Mouse (Mus musculus): ENCODE data around the gene Ifi207. TPM values are rescaled to one million over a fixed set of nuclear protein-coding genes. Genes with fewer than 3 reads are reported as not detected.
"Not testable (repeated sequence)": the region's sequence is repeated elsewhere in the genome, so short reads cannot be mapped to it uniquely, and the experiment has no call there.

Ifi207 gene
- polyA plus RNA-seq (2015; fragmentation: Nextera tagmentation; extraction: Ambion mirVana): 1.1 and 1.4 TPM in 2 replicates

DNA sequence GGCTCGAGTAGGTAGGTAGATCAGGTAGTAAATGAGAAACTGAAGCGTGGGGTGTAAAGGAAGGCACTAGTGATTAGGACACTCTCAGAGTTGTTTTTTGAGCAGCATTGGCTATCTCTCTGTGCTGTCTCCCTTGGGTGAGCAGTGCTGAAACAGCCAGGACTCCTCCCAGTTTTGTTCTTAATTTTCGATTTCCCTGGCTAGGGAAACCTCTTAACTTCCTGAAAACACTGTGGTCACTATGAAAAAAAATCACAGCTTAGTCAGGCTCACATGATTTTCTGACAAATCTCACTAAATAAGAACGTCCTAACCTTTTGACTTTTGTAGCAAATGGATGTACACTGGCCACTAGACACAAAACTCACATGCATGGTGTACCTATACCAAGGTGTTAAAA, at the start of gene Ifi207:
Ifi207 (minus strand) TSS at position 92 of the 400 bp plus-strand sequence.
- Histone ChIP-seq H3K27ac (ENCODE audit: low read depth, low read length) (no peak within 1 kb of the TSS), H3K9ac (ENCODE audit: low read depth, low read length) (no peak within 1 kb of the TSS), H3K36me3 (ENCODE audit: control insufficient read depth, insufficient read depth) (no peaks in the 10 kb centered on the region), H3K4me2 (replicated peaks; ENCODE audit: low read depth) (no peak within 1 kb of the TSS), H3K27me3 (replicated peaks; ENCODE audit: control insufficient read depth, insufficient read depth, low read length) (no peaks in the 10 kb centered on the region), H3K4me1 (replicated peaks; ENCODE audit: control insufficient read depth, insufficient read depth, low read length) (no peaks in the 10 kb centered on the region), H3K9me3 (ENCODE audit: control insufficient read depth) (no peaks in the 10 kb centered on the region), H3K4me3 (ENCODE audit: low read depth, low read length) (no peak within 1 kb of the TSS)
- ATAC-seq: no peak
- 67% methylated on average over 4 of the region's 4 CpGs for WGBS
- TF ChIP-seq CTCF (IDR thresholded peaks at IDR 0.05; ENCODE audit: low read depth): no peak

DNA sequence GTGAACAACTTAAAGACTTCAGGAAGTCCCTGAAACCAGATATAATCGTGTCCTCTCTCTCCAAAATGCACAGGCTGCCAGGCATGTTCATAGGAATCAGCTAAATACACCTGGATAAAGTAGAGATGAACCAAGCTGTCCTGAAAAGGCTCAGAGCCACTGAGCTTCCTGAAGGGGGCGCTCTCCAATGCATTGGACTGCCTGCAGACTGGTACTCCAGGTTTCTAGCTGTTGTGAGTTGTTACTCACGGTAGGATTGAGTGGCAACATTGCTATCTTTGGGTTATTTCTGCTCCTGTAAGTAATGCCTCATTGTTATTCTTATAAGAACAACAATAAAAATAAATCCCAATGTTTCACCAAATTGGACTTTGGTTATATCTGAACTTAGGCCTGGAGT, 31.9 kb upstream of the Ifi207 start:
- not testable (repeated sequence) for ATAC-seq
- 74% methylated on average over 2 of the region's 3 CpGs for WGBS

DNA sequence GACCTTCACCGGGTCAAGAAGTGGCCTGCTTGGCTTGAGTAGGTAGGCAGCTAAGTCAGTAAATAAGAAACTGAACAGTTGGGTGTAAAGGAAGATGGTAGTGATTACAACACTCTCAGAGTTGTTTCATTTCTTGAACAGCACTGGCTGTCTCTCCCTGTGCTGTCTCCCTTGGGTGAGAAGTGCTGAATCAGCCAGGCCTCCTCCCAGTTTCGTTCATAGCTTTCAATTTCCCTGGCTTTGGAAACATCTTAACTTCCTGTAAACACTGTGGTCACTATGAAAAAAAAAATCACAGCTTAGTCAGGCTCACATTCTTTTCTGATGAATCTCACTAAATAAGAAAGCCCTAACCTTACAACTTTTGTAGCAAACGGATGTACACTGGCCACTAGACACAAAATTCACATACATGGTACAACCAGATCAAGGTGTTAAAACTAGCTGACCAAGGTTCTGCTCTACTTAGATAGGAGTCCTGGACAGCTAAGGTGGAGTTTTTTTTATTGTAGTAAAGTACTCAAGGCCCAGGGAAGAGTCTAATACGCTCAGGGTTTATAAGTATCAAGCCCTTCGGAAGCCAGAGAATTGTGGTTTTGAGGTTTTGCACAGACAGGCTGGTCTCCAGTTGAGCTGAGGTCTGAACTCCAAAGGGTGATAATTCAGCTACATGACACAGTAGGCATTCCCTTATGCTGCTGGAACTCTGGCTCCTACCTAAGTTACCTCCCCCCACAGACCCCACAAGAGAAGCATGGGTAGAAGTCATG, 25.5 kb upstream of the Ifi207 start, which contains the start of gene Ifi204:
Ifi204 (minus strand) TSS at position 96 of the 770 bp plus-strand sequence.
- H3K9me3 ChIP-seq (ENCODE audit: control insufficient read depth); H3K36me3 ChIP-seq (ENCODE audit: control insufficient read depth, insufficient read depth); H3K27me3 ChIP-seq (replicated peaks; ENCODE audit: control insufficient read depth, insufficient read depth, low read length); H3K27ac ChIP-seq (ENCODE audit: low read depth, low read length); H3K9ac ChIP-seq (ENCODE audit: low read depth, low read length); H3K4me3 ChIP-seq (ENCODE audit: low read depth, low read length); H3K4me2 ChIP-seq (replicated peaks; ENCODE audit: low read depth); H3K4me1 ChIP-seq (replicated peaks; ENCODE audit: control insufficient read depth, insufficient read depth, low read length): not testable (repeated sequence)
- ATAC-seq: peak; percentile 60
- WGBS: 52% methylated on average over 5 of the region's 5 CpGs

More for the DNA sequence above, 31.9 kb upstream of the Ifi207 start:
- not testable (repeated sequence) for H3K36me3 ChIP-seq (ENCODE audit: control insufficient read depth, insufficient read depth); H3K4me2 ChIP-seq (replicated peaks; ENCODE audit: low read depth); H3K4me3 ChIP-seq (ENCODE audit: low read depth, low read length); H3K9me3 ChIP-seq (ENCODE audit: control insufficient read depth); H3K4me1 ChIP-seq (replicated peaks; ENCODE audit: control insufficient read depth, insufficient read depth, low read length); H3K27ac ChIP-seq (ENCODE audit: low read depth, low read length); H3K27me3 ChIP-seq (replicated peaks; ENCODE audit: control insufficient read depth, insufficient read depth, low read length); H3K9ac ChIP-seq (ENCODE audit: low read depth, low read length)

GRCm38 (mm10) chr1:173760032-173760431, 18.5 kb upstream of the Ifi207 start:
- 94% methylated on average over 5 of the region's 5 CpGs for WGBS
- H3K36me3 ChIP-seq (ENCODE audit: control insufficient read depth, insufficient read depth); H3K4me2 ChIP-seq (replicated peaks; ENCODE audit: low read depth); H3K4me1 ChIP-seq (replicated peaks; ENCODE audit: control insufficient read depth, insufficient read depth, low read length); H3K27me3 ChIP-seq (replicated peaks; ENCODE audit: control insufficient read depth, insufficient read depth, low read length); ATAC-seq; H3K9me3 ChIP-seq (ENCODE audit: control insufficient read depth); H3K27ac ChIP-seq (ENCODE audit: low read depth, low read length); H3K9ac ChIP-seq (ENCODE audit: low read depth, low read length); H3K4me3 ChIP-seq (ENCODE audit: low read depth, low read length): not testable (repeated sequence)

- H3K36me3 ChIP-seq (ENCODE audit: control insufficient read depth, insufficient read depth): no peaks in the 10 kb centered on the region
- no peaks in the 10 kb centered on the region for H3K4me1 ChIP-seq (replicated peaks; ENCODE audit: control insufficient read depth, insufficient read depth, low read length)
- no peak overlapping the region for H3K27ac ChIP-seq (ENCODE audit: low read depth, low read length)
- no peaks in the 10 kb centered on the region for H3K27me3 ChIP-seq (replicated peaks; ENCODE audit: control insufficient read depth, insufficient read depth, low read length)
- H3K9me3 ChIP-seq (ENCODE audit: control insufficient read depth): no peaks in the 10 kb centered on the region
- TF ChIP-seq CTCF (IDR thresholded peaks at IDR 0.05; ENCODE audit: low read depth): no peak
- no peak for ATAC-seq
- WGBS: 79% methylated on average over 1 of the region's 1 CpGs
- no peak overlapping the region for H3K9ac ChIP-seq (ENCODE audit: low read depth, low read length)
- H3K4me2 ChIP-seq (replicated peaks; ENCODE audit: low read depth): no peak overlapping the region
- no peak overlapping the region for H3K4me3 ChIP-seq (ENCODE audit: low read depth, low read length)
Observed at GRCm38 (mm10) chr1:173742262-173742661, 715 bp upstream of the Ifi207 start.

GRCm38 (mm10) chr1:173740537-173740936, 1.0 kb downstream of the Ifi207 start:
- Histone ChIP-seq H3K9me3 (ENCODE audit: control insufficient read depth) (no peaks in the 10 kb centered on the region), H3K4me2 (replicated peaks; ENCODE audit: low read depth) (no peak overlapping the region), H3K9ac (ENCODE audit: low read depth, low read length) (no peak overlapping the region), H3K36me3 (ENCODE audit: control insufficient read depth, insufficient read depth) (no peaks in the 10 kb centered on the region), H3K4me3 (ENCODE audit: low read depth, low read length) (no peak overlapping the region), H3K27ac (ENCODE audit: low read depth, low read length) (no peak overlapping the region), H3K4me1 (replicated peaks; ENCODE audit: control insufficient read depth, insufficient read depth, low read length) (no peaks in the 10 kb centered on the region), H3K27me3 (replicated peaks; ENCODE audit: control insufficient read depth, insufficient read depth, low read length) (no peaks in the 10 kb centered on the region)
- no peak for TF ChIP-seq CTCF (IDR thresholded peaks at IDR 0.05; ENCODE audit: low read depth)
- no peak for ATAC-seq
